Mouse (Mus musculus) liver, adult 2 months (tissue): ENCODE measurements around the gene Dpm1. TPM values are rescaled to one million over a fixed set of nuclear protein-coding genes. Genes with fewer than 3 reads are reported as not detected.

Experiments
- DNase-seq: peaks from one replicate; pipeline ENCODE4 v3.0.0-alpha.2; 2011; ENCODE audit warnings: low read depth, low spot score; ENCODE audit errors: extremely low read depth
- H3K27ac ChIP-seq: fragments of 200-500 bp; replicated peaks from 2 replicates; pipeline ENCODE4 v1.5.1; 2012; ENCODE audit warnings: low read depth, mild to moderate bottlenecking, control low read depth, inconsistent platforms, low read length; ENCODE audit not compliant: insufficient read depth
- H3K27me3 ChIP-seq: fragments of 200-500 bp; 2 replicates; pipeline ENCODE4 v1.6.1; 2012; ENCODE audit warnings: mild to moderate bottlenecking, moderate library complexity, low read length, inconsistent platforms; ENCODE audit not compliant: control insufficient read depth, insufficient read depth
- H3K36me3 ChIP-seq: fragments of 200-500 bp; 2 replicates; pipeline ENCODE4 v1.6.1; 2012; ENCODE audit warnings: low read length, inconsistent platforms; ENCODE audit not compliant: control insufficient read depth, insufficient read depth
- H3K4me1 ChIP-seq: fragments of 200-500 bp; 2 replicates; pipeline ENCODE4 v1.6.1; 2011; ENCODE audit warnings: low read length; ENCODE audit not compliant: control insufficient read depth, insufficient read depth
- H3K4me3 ChIP-seq: fragments of 200-500 bp; 2 replicates; pipeline ENCODE4 v1.5.1; 2011; ENCODE audit warnings: low read depth, mild to moderate bottlenecking, control low read depth, low read length, moderate library complexity; ENCODE audit not compliant: insufficient read depth
- H3K79me2 ChIP-seq: fragments of 200-500 bp; 2 replicates; pipeline ENCODE4 v1.6.1; 2012; ENCODE audit warnings: inconsistent platforms, mild to moderate bottlenecking, low read length, moderate library complexity; ENCODE audit not compliant: control insufficient read depth, insufficient read depth
- H3K9ac ChIP-seq: fragments of 200-500 bp; 2 replicates; pipeline ENCODE4 v1.6.1; 2012; ENCODE audit warnings: low read depth, mild to moderate bottlenecking, control low read depth, inconsistent platforms, low read length
- CTCF ChIP-seq: fragments of 200-500 bp; IDR thresholded peaks from 2 replicates; pipeline ENCODE4 v1.5.1; 2011; ENCODE audit warnings: low read depth, low read length, control low read depth
- POLR2A ChIP-seq: fragments of 200-500 bp; IDR thresholded peaks from 2 replicates; pipeline ENCODE4 v1.6.1; 2011; ENCODE audit warnings: low read length, control low read depth; ENCODE audit not compliant: insufficient read depth; ENCODE audit errors: extremely low read depth
- WGBS: fragments of 180-500 bp; shearing (Covaris S2); methylation state at CpG from one replicate; pipeline ENCODE4 v1.1.7; 2018; 5-methylcytosine and 5-hydroxymethylcytosine counted together
- polyA plus RNA-seq: library from polyadenylated mRNA; depleted of rRNA; stranded (reverse); fragments of >200 nt; gene quantifications from 2 replicates; pipeline ENCODE4 v1.2.3, GENCODE M21; 2012; rRNA removed
- total RNA-seq: library from RNA; depleted of rRNA; stranded (reverse); fragments of >200 nt; gene quantifications from 2 replicates; pipeline ENCODE4 v1.2.3, GENCODE M21; 2014; rRNA removed

Dpm1 gene
- total and polyA plus RNA-seq, 2 experiments, result 30.8 to 37.7 TPM

- Histone ChIP-seq H3K4me3 (no peak overlapping the region), H3K4me1 (peaks cover 10% of the 10 kb centered on the region), H3K27me3 (no peaks in the 10 kb centered on the region), H3K79me2 (no peaks in the 10 kb centered on the region), H3K9ac (no peak overlapping the region), H3K27ac (no peak overlapping the region), H3K36me3 (no peaks in the 10 kb centered on the region)
- no peak for DNase-seq
- 68% methylated on average over 21 of the region's 21 CpGs for WGBS
- TF ChIP-seq POLR2A (no peak), CTCF (no peak)
These were observed 63.5 kb downstream of the Dpm1 start for GRCm38 (mm10) chr2:168166750-168167460.

GRCm38 (mm10) chr2:168161978-168162377 lies 68.4 kb downstream of the Dpm1 start:
- Histone ChIP-seq H3K4me3 (peak overlapping the region; percentile 22; the same call in 1 of the 2 replicates), H3K79me2 (no peaks in the 10 kb centered on the region), H3K27me3 (no peaks in the 10 kb centered on the region), H3K36me3 (no peaks in the 10 kb centered on the region), H3K4me1 (peaks cover 12% of the 10 kb centered on the region), H3K27ac (no peak overlapping the region), H3K9ac (peak overlapping the region; percentile 34; the same call in 1 of the 2 replicates)
- 12% methylated on average over 14 of the region's 14 CpGs for WGBS
- no peak for TF ChIP-seq CTCF
- no peak for TF ChIP-seq POLR2A
- DNase-seq, result no peak

DNA sequence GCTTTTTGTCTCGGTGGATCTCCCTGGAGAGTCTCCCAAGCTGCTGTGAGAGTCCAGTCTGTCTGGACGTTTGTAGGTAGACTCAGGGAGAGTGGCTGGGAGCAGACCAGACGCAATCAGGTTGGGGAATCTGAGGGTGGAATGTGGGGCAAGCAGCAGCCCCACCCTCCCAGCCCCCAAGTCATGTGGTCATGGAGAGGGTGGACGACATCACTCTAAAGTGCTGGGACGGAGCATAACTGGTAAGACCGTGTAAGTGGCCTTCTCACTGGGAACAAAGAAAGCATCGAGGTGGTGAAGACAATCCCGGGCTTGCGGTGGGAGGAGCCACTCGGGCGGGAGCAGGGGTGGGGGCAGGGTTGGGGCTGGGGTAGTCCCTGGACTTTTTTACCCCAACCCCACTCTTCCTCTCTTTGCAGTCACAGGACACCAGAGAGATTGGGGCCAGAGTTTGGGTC lies 68.8 kb downstream of the Dpm1 start:
- H3K27me3 ChIP-seq, result no peaks in the 10 kb centered on the region
- no peak for DNase-seq
- peak overlapping the region; percentile 34; the same call in 1 of the 2 replicates for H3K9ac ChIP-seq
- WGBS, result 24% methylated on average over 11 of the region's 11 CpGs
- peak overlapping the region; percentile 22; the same call in 1 of the 2 replicates for H3K4me3 ChIP-seq
- H3K4me1 ChIP-seq, result peaks cover 12% of the 10 kb centered on the region
- no peaks in the 10 kb centered on the region for H3K36me3 ChIP-seq
- no peak overlapping the region for H3K27ac ChIP-seq
- no peaks in the 10 kb centered on the region for H3K79me2 ChIP-seq
- TF ChIP-seq POLR2A (no peak), CTCF (no peak)

GRCm38 (mm10) chr2:168160370-168160930 lies 69.9 kb downstream of the Dpm1 start:
- WGBS, result 65% methylated on average over 9 of the region's 9 CpGs
- Histone ChIP-seq H3K36me3 (no peaks in the 10 kb centered on the region), H3K79me2 (no peaks in the 10 kb centered on the region), H3K4me3 (no peak overlapping the region), H3K27me3 (no peaks in the 10 kb centered on the region), H3K27ac (no peak overlapping the region), H3K4me1 (peaks cover 16% of the 10 kb centered on the region), H3K9ac (no peak overlapping the region)
- TF ChIP-seq CTCF, result no peak
- no peak for TF ChIP-seq POLR2A
- no peak for DNase-seq

Other genes with a start within 250 kb of the Dpm1 start
- gene Ripor3, start 220.0 kb downstream of the Dpm1 start, total RNA-seq, result 0.92 and 0.94 TPM in 2 replicates
- 1.4 and 1.9 TPM in 2 replicates for gene Ripor3, start 220.0 kb downstream of the Dpm1 start, polyA plus RNA-seq
- 1.7 and 3.4 TPM in 2 replicates for gene Pard6b, start 149.6 kb downstream of the Dpm1 start, total RNA-seq
- gene Pard6b, start 149.6 kb downstream of the Dpm1 start, polyA plus RNA-seq, result 5.3 and 5.9 TPM in 2 replicates
- gene Adnp, start 23.5 kb downstream of the Dpm1 start, total RNA-seq, result 1.4 and 6.4 TPM in 2 replicates
- 4.6 and 6.8 TPM in 2 replicates for gene Adnp, start 23.5 kb downstream of the Dpm1 start, polyA plus RNA-seq
- gene Gm20716, start 227 bp downstream of the Dpm1 start, total RNA-seq, result 25.8 and 26.4 TPM in 2 replicates
- gene Gm20716, start 227 bp downstream of the Dpm1 start, polyA plus RNA-seq, result 2.3 and 2.4 TPM in 2 replicates
- gene Mocs3, start within 50 bp of the Dpm1 start, total RNA-seq, result 5.9 and 6.6 TPM in 2 replicates
- gene Mocs3, start within 50 bp of the Dpm1 start, polyA plus RNA-seq, result 14.8 and 16.8 TPM in 2 replicates
- not detected in 2 replicates for gene Kcng1, start 51.1 kb upstream of the Dpm1 start, total RNA-seq
- not detected in 2 replicates for gene Kcng1, start 51.1 kb upstream of the Dpm1 start, polyA plus RNA-seq